Mouse (Mus musculus) intestine, embryonic 14.5 days (tissue): ENCODE measurements at regions not wholly inside any gene's neighbourhood (a gene's known extent, or its start where the extent isn't known, plus 50 kb on each side); places are given as distances from the start of the nearest gene placed in this dataset.

Experiments used
- ATAC-seq: fragments of 200-750 bp; cut with Nextera tagmentation; replicated peaks from 2 replicates; pipeline ENCODE4 v1.8.0; 2017; ENCODE audit warnings: low read depth, moderate number of reproducible peaks, moderate TSS enrichment, moderate library complexity; ENCODE audit not compliant: low FRiP score, low TSS enrichment
- DNase-seq: peaks from one replicate; pipeline ENCODE4 v3.0.0-alpha.2; 2018; ENCODE audit warnings: low spot score
- H3K27ac ChIP-seq: fragments of 300-500 bp; sonication (generic); 2 replicates; pipeline ENCODE4 v1.5.1; 2014; ENCODE audit warnings: low read depth, mild to moderate bottlenecking, control low read depth
- H3K27me3 ChIP-seq: fragments of 300-500 bp; sonication (generic); replicated peaks from 2 replicates; pipeline ENCODE4 v1.6.1; 2014; ENCODE audit warnings: low read length, control low read depth; ENCODE audit not compliant: control insufficient read depth, insufficient read depth
- H3K36me3 ChIP-seq: fragments of 300-500 bp; sonication (generic); 2 replicates; pipeline ENCODE4 v1.6.1; 2014; ENCODE audit warnings: low read length, control low read depth; ENCODE audit not compliant: control insufficient read depth, insufficient read depth
- H3K4me1 ChIP-seq: fragments of 300-500 bp; sonication (generic); replicated peaks from 2 replicates; pipeline ENCODE4 v1.6.1; 2014; ENCODE audit warnings: low read length, control low read depth, mixed read lengths; ENCODE audit not compliant: control insufficient read depth, insufficient read depth
- H3K4me2 ChIP-seq: fragments of 300-500 bp; sonication (generic); 2 replicates; pipeline ENCODE4 v1.6.1; 2014; ENCODE audit warnings: low read length
- H3K4me3 ChIP-seq: fragments of 300-500 bp; sonication (generic); 2 replicates; pipeline ENCODE4 v1.5.1; 2014; ENCODE audit warnings: low read depth, low read length, control low read depth, mixed read lengths
- H3K9ac ChIP-seq: fragments of 300-500 bp; sonication (generic); 2 replicates; pipeline ENCODE4 v1.6.1; 2014; ENCODE audit warnings: mild to moderate bottlenecking, low read length
- H3K9me3 ChIP-seq: fragments of 300-500 bp; sonication (generic); 2 replicates; pipeline ENCODE4 v1.6.1; 2016; ENCODE audit warnings: low read length, control low read depth; ENCODE audit not compliant: control insufficient read depth
- WGBS: fragments of 180-500 bp; shearing (Covaris S2); extraction: QIAGEN DNeasy Blood & Tissue Kit; methylation state at CpG from one replicate; pipeline ENCODE4 v1.1.7; 2014; 5-methylcytosine and 5-hydroxymethylcytosine counted together

DNA sequence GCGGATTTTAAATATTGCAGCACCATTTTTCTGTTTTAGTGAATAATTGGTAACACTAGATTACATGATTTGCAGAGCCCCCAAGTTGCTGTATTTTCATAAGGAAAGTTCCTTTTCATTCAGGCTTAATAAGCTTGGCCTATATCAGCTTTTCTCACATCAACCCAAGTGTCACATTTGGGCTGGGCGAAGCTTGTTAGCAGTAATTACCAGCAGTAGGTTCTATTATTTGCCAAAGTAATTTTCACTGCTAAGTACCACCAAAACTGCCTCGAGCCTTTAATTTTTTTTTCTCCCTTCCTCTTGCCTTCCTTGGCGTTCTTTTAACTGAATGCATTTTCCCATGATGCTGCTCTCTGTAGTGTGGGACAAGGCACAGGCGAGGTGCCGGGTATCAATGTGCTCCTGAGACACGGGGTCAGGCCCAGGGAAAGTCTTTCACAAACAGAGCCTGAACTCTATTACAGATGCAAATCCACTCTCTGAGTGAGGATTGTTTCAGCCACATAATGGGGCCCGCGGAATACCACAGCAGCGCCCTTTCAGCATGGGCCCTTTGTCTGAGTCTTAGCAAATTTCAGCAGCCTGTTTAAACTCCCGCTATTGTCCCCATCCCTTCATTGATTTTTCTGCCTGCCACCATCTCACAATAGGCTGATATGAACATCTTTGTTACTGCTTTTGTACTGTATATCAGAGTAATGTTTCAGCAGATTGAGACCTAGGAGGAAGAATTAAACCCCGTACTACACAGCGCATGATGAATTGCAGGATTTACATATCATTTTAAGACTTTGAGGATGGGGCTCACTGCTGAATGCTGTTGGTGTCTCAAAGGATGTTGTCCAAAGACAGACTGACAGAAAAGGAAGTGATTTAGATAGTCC, 205.1 kb upstream of the Epha3 start:
- DNase-seq (no peak), ATAC-seq (no peak)
- Histone ChIP-seq H3K9me3 (no peaks in the 10 kb centered on the region), H3K4me1 (no peaks in the 10 kb centered on the region), H3K27me3 (no peaks in the 10 kb centered on the region), H3K4me3 (no peak overlapping the region), H3K36me3 (no peaks in the 10 kb centered on the region), H3K4me2 (no peak overlapping the region), H3K27ac (no peak overlapping the region), H3K9ac (no peak overlapping the region)
- 44% methylated on average over 13 of the region's 13 CpGs for WGBS

DNA sequence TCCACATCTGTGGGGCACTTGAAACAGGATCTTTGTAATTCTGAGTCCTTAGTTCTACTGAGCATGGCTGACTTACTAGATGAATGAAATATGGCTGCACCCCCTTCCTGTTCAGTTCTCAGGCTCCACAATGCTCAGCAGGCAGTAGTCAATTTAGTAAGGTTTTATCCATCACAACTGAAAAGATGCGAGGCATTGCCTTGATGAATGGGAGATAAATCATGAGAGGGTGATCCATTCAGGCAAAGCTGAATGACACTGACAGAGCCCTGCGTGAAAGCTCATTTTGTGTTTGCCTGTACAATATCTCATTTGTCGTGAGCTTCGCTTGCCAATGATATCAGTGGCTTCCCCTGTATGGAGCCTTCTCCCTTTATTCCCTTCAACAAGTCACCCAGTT, 198.6 kb upstream of the Epha3 start:
- H3K27ac ChIP-seq: no peak overlapping the region
- no peaks in the 10 kb centered on the region for H3K4me1 ChIP-seq
- no peaks in the 10 kb centered on the region for H3K27me3 ChIP-seq
- no peak overlapping the region for H3K9ac ChIP-seq
- no peak overlapping the region for H3K4me2 ChIP-seq
- DNase-seq (no peak), ATAC-seq (no peak)
- H3K9me3 ChIP-seq: no peaks in the 10 kb centered on the region
- 78% methylated on average over 4 of the region's 4 CpGs for WGBS
- no peak overlapping the region for H3K4me3 ChIP-seq
- no peaks in the 10 kb centered on the region for H3K36me3 ChIP-seq

DNA sequence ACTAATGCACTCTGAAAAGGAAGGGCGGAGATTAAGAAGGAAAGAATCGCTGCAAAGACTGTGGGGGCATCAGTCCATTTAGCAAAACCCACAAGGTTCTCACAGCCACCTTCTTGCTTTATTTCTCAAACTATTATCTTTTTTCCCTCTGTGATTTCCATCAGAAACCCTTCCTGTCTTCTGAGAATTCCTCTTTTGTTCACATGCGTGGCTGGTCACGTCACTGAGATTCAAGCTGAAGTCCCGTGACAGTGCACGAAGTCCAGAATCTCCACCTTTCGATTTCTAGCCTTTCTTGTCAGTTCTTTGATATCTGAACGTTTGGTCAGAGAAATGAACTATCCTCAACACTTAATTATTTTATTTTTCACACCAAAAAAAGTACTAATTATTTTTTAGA, 194.7 kb upstream of the Epha3 start:
- 79% methylated on average over 8 of the region's 8 CpGs for WGBS
- H3K4me2 ChIP-seq: no peak overlapping the region
- no peaks in the 10 kb centered on the region for H3K27me3 ChIP-seq
- H3K4me1 ChIP-seq: no peaks in the 10 kb centered on the region
- no peaks in the 10 kb centered on the region for H3K9me3 ChIP-seq
- no peak overlapping the region for H3K9ac ChIP-seq
- no peaks in the 10 kb centered on the region for H3K36me3 ChIP-seq
- no peak overlapping the region for H3K4me3 ChIP-seq
- DNase-seq (no peak), ATAC-seq (no peak)
- H3K27ac ChIP-seq: no peak overlapping the region

DNA sequence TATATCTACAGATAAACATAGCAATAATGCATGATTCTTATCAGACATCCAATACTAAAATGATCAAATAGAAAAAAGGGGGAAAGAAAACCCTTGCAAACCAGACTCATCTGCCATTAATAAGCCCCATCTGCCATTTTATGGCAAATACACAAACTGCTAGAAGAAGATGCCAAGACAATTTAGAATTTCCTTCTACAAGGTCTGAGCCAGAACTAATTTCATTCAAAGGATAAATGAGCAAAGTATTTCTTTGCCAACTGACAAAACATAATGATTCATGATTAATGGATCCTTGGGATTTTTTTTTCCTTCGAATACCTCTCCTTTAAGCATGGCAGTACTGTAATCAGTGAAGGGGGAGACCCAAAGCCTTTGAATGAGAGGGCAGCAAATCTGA, 190.4 kb upstream of the Epha3 start:
- H3K4me3 ChIP-seq: no peak overlapping the region
- no peaks in the 10 kb centered on the region for H3K27me3 ChIP-seq
- DNase-seq (no peak), ATAC-seq (no peak)
- no peak overlapping the region for H3K9ac ChIP-seq
- no peaks in the 10 kb centered on the region for H3K4me1 ChIP-seq
- no peak overlapping the region for H3K27ac ChIP-seq
- no peaks in the 10 kb centered on the region for H3K9me3 ChIP-seq
- 83% methylated on average over 1 of the region's 1 CpGs for WGBS
- no peak overlapping the region for H3K4me2 ChIP-seq
- H3K36me3 ChIP-seq: no peaks in the 10 kb centered on the region

- H3K9me3 ChIP-seq: no peaks in the 10 kb centered on the region
- no peak for ATAC-seq
- H3K4me1 ChIP-seq: no peaks in the 10 kb centered on the region
- H3K9ac ChIP-seq: no peak overlapping the region
- no peaks in the 10 kb centered on the region for H3K36me3 ChIP-seq
- WGBS: 67% methylated on average over 1 of the region's 1 CpGs
- H3K4me3 ChIP-seq: no peak overlapping the region
- no peaks in the 10 kb centered on the region for H3K27me3 ChIP-seq
- DNase-seq: no peak
- no peak overlapping the region for H3K4me2 ChIP-seq
- no peak overlapping the region for H3K27ac ChIP-seq
These were observed 184.1 kb upstream of the Epha3 start for GRCm38 (mm10) chr16:64048026-64048425.

GRCm38 (mm10) chr16:64033049-64033448, 169.1 kb upstream of the Epha3 start:
- Histone ChIP-seq H3K4me1 (no peaks in the 10 kb centered on the region), H3K4me2 (no peak overlapping the region), H3K27ac (no peak overlapping the region), H3K9ac (no peak overlapping the region), H3K36me3 (no peaks in the 10 kb centered on the region), H3K27me3 (no peaks in the 10 kb centered on the region), H3K9me3 (no peaks in the 10 kb centered on the region), H3K4me3 (no peak overlapping the region)
- DNase-seq (no peak), ATAC-seq (no peak)
- 88% methylated on average over 10 of the region's 10 CpGs for WGBS

GRCm38 (mm10) chr16:64023981-64024380, 160.0 kb upstream of the Epha3 start:
- no peaks in the 10 kb centered on the region for H3K27me3 ChIP-seq
- ATAC-seq: no peak
- no peaks in the 10 kb centered on the region for H3K4me1 ChIP-seq
- H3K36me3 ChIP-seq: no peaks in the 10 kb centered on the region
- no peaks in the 10 kb centered on the region for H3K9me3 ChIP-seq
- H3K9ac ChIP-seq: no peak overlapping the region
- H3K27ac ChIP-seq: no peak overlapping the region
- no peak overlapping the region for H3K4me2 ChIP-seq
- DNase-seq: no peak
- no peak overlapping the region for H3K4me3 ChIP-seq

- Histone ChIP-seq H3K27me3 (no peaks in the 10 kb centered on the region), H3K36me3 (no peaks in the 10 kb centered on the region), H3K4me3 (no peak overlapping the region), H3K4me2 (no peak overlapping the region), H3K9ac (no peak overlapping the region), H3K4me1 (no peaks in the 10 kb centered on the region), H3K27ac (no peak overlapping the region), H3K9me3 (no peaks in the 10 kb centered on the region)
- ATAC-seq (no peak), DNase-seq (no peak)
- 91% methylated on average over 5 of the region's 5 CpGs for whole genome bisulfite sequencing
These were observed 136.9 kb upstream of the Epha3 start for GRCm38 (mm10) chr16:64000884-64001283.

- Histone ChIP-seq H3K9ac (no peak overlapping the region), H3K27me3 (no peaks in the 10 kb centered on the region), H3K4me2 (no peak overlapping the region), H3K36me3 (no peaks in the 10 kb centered on the region), H3K27ac (no peak overlapping the region), H3K4me1 (no peaks in the 10 kb centered on the region), H3K4me3 (no peak overlapping the region), H3K9me3 (no peaks in the 10 kb centered on the region)
- no peak for ATAC-seq
- no peak for DNase-seq
- WGBS: 93% methylated on average over 2 of the region's 2 CpGs
These were observed 103.4 kb upstream of the Epha3 start for GRCm38 (mm10) chr16:63967407-63967806.
